Mouse (Mus musculus) liver, embryonic 14.5 days (tissue): ENCODE measurements at regions not wholly inside any gene's neighbourhood (a gene's known extent, or its start where the extent isn't known, plus 50 kb on each side); places are given as distances from the start of the nearest gene placed in this dataset.
A peak's percentile ranks its signal among the peaks of the same experiment; 100 is the strongest.

Source experiments
- ATAC-seq: fragments of 200-750 bp; cut with Nextera tagmentation; 2 replicates; pipeline ENCODE4 v1.8.0; 2017; ENCODE audit warnings: moderate number of reproducible peaks, mild to moderate bottlenecking, moderate library complexity; ENCODE audit not compliant: insufficient read depth
- DNase-seq, 3 experiments: peaks; one replicate each; pipeline ENCODE4 v3.0.0-alpha.2; 2012 to 2013; ENCODE audit warnings: low read depth in 3 of 3, low spot score in 3 of 3
- H3K27ac ChIP-seq: fragments of 300-500 bp; sonication (generic); 2 replicates; pipeline ENCODE4 v1.5.1; 2014; ENCODE audit warnings: moderate library complexity, mild to moderate bottlenecking, control low read depth, inconsistent platforms
- H3K27me3 ChIP-seq: fragments of 300-500 bp; sonication (generic); 2 replicates; pipeline ENCODE4 v1.6.1; 2014; ENCODE audit warnings: mild to moderate bottlenecking, low read length, moderate library complexity; ENCODE audit not compliant: control insufficient read depth, insufficient read depth
- H3K36me3 ChIP-seq: fragments of 300-500 bp; sonication (generic); replicated peaks from 2 replicates; pipeline ENCODE4 v1.6.1; 2014; ENCODE audit warnings: low read depth; ENCODE audit not compliant: control insufficient read depth, insufficient read depth
- H3K4me1 ChIP-seq, 2 experiments: fragments of 200-500 bp in 1 of 2; fragments of 300-500 bp in 1 of 2; sonication (generic) in 1 of 2; replicated peaks; 2 replicates each; pipeline ENCODE4 v1.6.1; 2012 to 2014; ENCODE audit warnings: antibody characterized with exemption in 1 of 2, inconsistent platforms in 1 of 2, low read length in 1 of 2; ENCODE audit not compliant: control insufficient read depth in 2 of 2, insufficient read depth in 2 of 2
- H3K4me2 ChIP-seq: fragments of 300-500 bp; sonication (generic); 2 replicates; pipeline ENCODE4 v1.6.1; 2014; ENCODE audit warnings: low read depth, mild to moderate bottlenecking, control low read depth, moderate library complexity
- H3K4me3 ChIP-seq, 2 experiments: fragments of 200-500 bp in 1 of 2; fragments of 300-500 bp in 1 of 2; sonication (generic) in 1 of 2; 2 replicates each; pipeline ENCODE4 v1.5.1; 2012 to 2014; ENCODE audit warnings: low read depth in 2 of 2, low read length in 2 of 2, mild to moderate bottlenecking in 2 of 2, control low read depth in 1 of 2, inconsistent platforms in 1 of 2, moderate library complexity in 1 of 2; ENCODE audit not compliant: insufficient read depth in 1 of 2
- H3K9ac ChIP-seq: fragments of 300-500 bp; sonication (generic); replicated peaks from 2 replicates; pipeline ENCODE4 v1.6.1; 2014; ENCODE audit warnings: mild to moderate bottlenecking, control low read depth, moderate library complexity
- H3K9me3 ChIP-seq: fragments of 300-500 bp; sonication (generic); 2 replicates; pipeline ENCODE4 v1.6.1; 2016; ENCODE audit warnings: low read length, mixed read lengths; ENCODE audit not compliant: control insufficient read depth
- CTCF ChIP-seq: IDR thresholded peaks from 2 replicates; pipeline ENCODE4 v1.5.1; 2016; ENCODE audit warnings: antibody characterized with exemption, low read depth, control low read depth
- EP300 ChIP-seq: IDR thresholded peaks from 2 replicates; pipeline ENCODE4 v1.6.1; 2016; ENCODE audit warnings: antibody characterized with exemption, low read depth
- WGBS: fragments of 180-500 bp; shearing (Covaris S2); extraction: QIAGEN DNeasy Blood & Tissue Kit; methylation state at CpG from one replicate; pipeline ENCODE4 v1.1.7; 2014; ENCODE audit not compliant: insufficient replicate concordance; 5-methylcytosine and 5-hydroxymethylcytosine counted together

DNA sequence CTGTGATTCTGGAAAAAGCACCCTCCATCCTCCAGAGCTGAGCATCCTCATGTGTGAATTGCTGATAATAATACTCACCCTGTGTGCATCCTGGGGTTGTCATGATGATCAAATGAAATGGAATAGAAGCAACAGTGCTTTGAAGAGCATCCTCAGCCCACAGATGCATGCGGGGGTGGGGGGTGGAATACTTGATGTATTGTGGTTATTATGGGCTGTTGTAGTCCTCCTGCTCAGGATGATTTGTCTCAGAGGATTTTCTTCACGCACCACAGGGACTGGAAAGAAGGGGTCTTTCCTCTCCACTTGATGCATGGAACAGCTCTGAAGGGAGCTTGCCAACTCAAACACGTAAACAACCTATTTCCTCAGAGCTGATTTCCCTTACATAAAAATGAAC, 694.4 kb upstream of the Dpp10 start:
- no peak overlapping the region for H3K4me2 ChIP-seq
- no peaks in the 10 kb centered on the region for H3K36me3 ChIP-seq
- TF ChIP-seq CTCF = no peak
- TF ChIP-seq EP300 = no peak
- no peaks in the 10 kb centered on the region for H3K4me1 ChIP-seq
- WGBS = 45% methylated on average over 3 of the region's 3 CpGs
- H3K27ac ChIP-seq = no peak overlapping the region
- H3K9me3 ChIP-seq = no peaks in the 10 kb centered on the region
- no peaks in the 10 kb centered on the region for H3K27me3 ChIP-seq
- DNase-seq (no peak), ATAC-seq (no peak)
- H3K9ac ChIP-seq = no peak overlapping the region
- no peak overlapping the region for H3K4me3 ChIP-seq

DNA sequence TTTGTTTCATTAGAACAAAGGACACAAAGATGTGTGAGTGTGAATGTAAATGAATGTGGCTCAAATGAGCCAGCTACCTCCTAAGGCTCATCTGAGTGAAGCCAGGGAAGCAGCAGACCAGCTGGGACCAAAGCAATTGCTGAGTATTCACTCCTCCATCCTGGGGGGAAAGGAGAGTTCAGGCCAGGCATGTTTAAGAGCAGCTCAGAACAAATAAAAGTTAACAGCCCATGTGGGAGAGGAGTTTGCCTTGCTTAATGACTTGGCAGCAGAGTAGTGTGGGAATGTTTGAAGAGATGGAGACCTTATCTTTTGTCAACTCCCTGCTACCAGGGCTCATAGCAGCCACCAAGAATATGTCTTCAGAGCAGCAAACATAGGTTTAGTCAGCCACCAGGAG, 685.0 kb upstream of the Dpp10 start:
- DNase-seq (no peak), ATAC-seq (no peak)
- no peaks in the 10 kb centered on the region for H3K36me3 ChIP-seq
- no peak overlapping the region for H3K9ac ChIP-seq
- no peaks in the 10 kb centered on the region for H3K9me3 ChIP-seq
- H3K4me2 ChIP-seq = no peak overlapping the region
- H3K27me3 ChIP-seq = no peaks in the 10 kb centered on the region
- H3K4me1 ChIP-seq = no peaks in the 10 kb centered on the region
- no peak overlapping the region for H3K27ac ChIP-seq
- TF ChIP-seq CTCF (no peak), EP300 (no peak)
- H3K4me3 ChIP-seq = no peak overlapping the region

DNA sequence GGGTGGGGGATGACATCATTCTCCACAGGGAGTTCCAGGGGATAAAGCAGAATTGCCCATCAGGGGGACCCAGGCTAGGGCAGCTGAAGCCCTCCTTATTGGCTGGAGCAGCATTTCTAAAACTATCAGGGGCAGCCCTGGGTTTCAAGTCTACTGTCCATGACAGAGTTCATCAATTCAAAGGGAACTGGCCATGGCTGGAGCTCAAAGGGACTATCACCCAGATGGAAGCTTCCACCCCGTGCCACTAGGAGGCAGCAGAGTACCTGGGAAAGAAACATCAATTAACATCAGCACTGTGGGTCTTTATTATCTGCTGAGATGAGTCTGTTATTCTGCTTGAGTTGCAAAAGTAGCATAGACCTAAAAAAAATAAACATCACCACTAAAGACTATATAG, 672.7 kb upstream of the Dpp10 start:
- H3K4me1 ChIP-seq = no peaks in the 10 kb centered on the region
- ATAC-seq = no peak
- H3K27ac ChIP-seq = no peak overlapping the region
- no peak overlapping the region for H3K4me2 ChIP-seq
- TF ChIP-seq CTCF = peak; percentile 61
- no peak for TF ChIP-seq EP300
- H3K9me3 ChIP-seq = no peaks in the 10 kb centered on the region
- 6% methylated on average over 1 of the region's 1 CpGs for WGBS
- no peak overlapping the region for H3K4me3 ChIP-seq
- H3K9ac ChIP-seq = no peak overlapping the region
- no peaks in the 10 kb centered on the region for H3K36me3 ChIP-seq
- DNase-seq = peak in 1 of 3 experiments; percentile 1
- no peaks in the 10 kb centered on the region for H3K27me3 ChIP-seq

DNA sequence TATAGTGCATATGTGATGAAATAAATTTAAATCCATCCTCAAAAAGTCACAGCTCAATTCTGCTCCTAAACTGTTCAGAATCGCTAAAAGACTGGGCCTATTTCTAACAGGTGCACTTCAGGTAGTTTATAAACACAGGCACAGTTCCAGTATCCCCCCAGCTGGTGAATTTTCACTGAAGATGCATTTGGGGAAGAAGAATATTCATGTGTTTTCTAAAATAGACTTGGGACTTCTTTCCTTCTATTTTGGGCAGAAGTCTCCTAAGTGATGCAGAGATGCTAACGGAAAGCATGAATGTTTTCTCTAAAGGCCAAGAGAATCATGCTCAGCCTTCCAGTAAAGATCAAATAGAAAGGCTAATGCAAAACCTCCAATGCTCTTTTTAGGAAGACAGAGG, 660.9 kb upstream of the Dpp10 start:
- TF ChIP-seq EP300 (no peak), CTCF (no peak)
- 52% methylated on average over 2 of the region's 2 CpGs for WGBS
- no peak for ATAC-seq
- Histone ChIP-seq H3K27me3 (no peaks in the 10 kb centered on the region), H3K9me3 (no peaks in the 10 kb centered on the region), H3K4me2 (no peak overlapping the region), H3K4me1 (no peaks in the 10 kb centered on the region), H3K9ac (no peak overlapping the region), H3K27ac (no peak overlapping the region), H3K4me3 (no peak overlapping the region), H3K36me3 (no peaks in the 10 kb centered on the region)
- no peak for DNase-seq

DNA sequence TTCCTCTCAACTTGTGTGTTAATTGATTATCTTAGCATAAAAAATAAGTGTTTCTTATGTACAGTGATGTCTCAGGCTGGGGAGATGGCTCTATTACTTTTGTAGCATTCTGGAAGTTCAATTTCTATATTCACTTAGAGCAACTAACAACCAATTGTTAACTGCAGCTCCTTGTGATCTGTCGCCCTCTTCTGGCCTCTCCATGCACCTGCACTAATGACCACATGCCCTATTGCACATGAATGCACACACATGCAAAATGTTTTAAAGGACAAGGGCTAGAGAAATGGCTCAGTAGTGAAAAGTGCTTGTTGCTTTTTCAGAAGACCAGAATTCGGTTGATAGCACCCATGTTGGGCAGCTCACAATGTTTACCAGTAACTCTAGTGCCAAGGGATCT, 629.1 kb upstream of the Dpp10 start:
- no peak overlapping the region for H3K4me2 ChIP-seq
- ATAC-seq (no peak), DNase-seq (no peak)
- no peak overlapping the region for H3K4me3 ChIP-seq
- H3K4me1 ChIP-seq = no peaks in the 10 kb centered on the region
- H3K36me3 ChIP-seq = no peaks in the 10 kb centered on the region
- H3K9ac ChIP-seq = no peak overlapping the region
- H3K9me3 ChIP-seq = no peaks in the 10 kb centered on the region
- TF ChIP-seq EP300 (no peak), CTCF (peak; percentile 50)
- H3K27ac ChIP-seq = no peak overlapping the region
- H3K27me3 ChIP-seq = no peaks in the 10 kb centered on the region
- 19% methylated on average over 2 of the region's 2 CpGs for WGBS

DNA sequence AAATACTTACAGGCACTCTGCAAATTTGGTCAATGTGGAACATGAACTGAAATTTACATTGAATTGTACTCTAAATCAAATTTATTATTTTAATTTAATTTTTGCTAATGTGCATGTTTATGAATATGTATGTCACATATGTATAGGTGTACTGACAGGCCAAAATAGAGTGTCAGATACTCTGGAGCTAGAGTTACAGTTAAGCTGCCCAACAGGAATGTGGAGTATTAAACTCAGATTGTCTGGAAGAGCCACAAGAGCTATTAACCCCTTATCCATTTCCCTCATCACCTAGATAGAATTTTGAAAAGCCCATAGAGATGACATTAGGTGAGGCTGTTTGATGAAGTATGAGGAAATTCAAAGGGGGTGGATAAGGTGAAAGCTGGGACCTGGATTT, 607.5 kb upstream of the Dpp10 start:
- Histone ChIP-seq H3K9ac (no peak overlapping the region), H3K4me2 (no peak overlapping the region), H3K4me3 (no peak overlapping the region), H3K9me3 (no peaks in the 10 kb centered on the region), H3K36me3 (no peaks in the 10 kb centered on the region), H3K27ac (no peak overlapping the region), H3K27me3 (no peaks in the 10 kb centered on the region), H3K4me1 (no peaks in the 10 kb centered on the region)
- no peak for DNase-seq
- TF ChIP-seq CTCF (no peak), EP300 (no peak)
- no peak for ATAC-seq
